Mouse (Mus musculus): ENCODE data around the gene Prss23.

DNA sequence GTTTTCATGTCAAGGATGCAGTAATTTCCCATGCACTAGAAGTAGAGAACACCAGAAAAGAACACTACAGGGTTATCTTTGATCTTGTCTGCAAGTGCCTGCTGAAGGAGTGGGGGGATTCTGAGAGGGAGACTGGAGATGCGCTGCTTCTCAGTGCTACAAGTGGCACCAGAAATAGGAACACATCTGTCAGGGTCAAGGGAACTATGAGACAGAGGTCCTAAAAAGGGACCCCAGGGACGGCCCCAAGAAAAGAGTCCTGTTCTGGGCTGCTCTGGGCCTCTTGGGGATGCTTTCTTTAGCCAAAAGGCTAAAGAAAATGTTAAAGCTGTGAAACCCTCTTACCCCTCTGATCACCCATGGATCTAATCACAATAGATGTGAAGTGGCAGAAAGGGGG, 35.2 kb upstream of the Prss23 start:
- TF ChIP-seq GABPA (IDR thresholded peaks at IDR 0.05; ENCODE audit: insufficient replicate concordance, low read depth, low read length) (no peak), CTCF (conservative IDR thresholded peaks at IDR 0.05 in 1 of 2, IDR thresholded peaks at IDR 0.05 in 1 of 2; ENCODE audit: low read depth in 2 of 2, low read length in 2 of 2) (no peak), USF2 (conservative IDR thresholded peaks at IDR 0.05; ENCODE audit: low read depth, low read length) (no peak), MAFK (IDR thresholded peaks at IDR 0.05; ENCODE audit: insufficient replicate concordance, low read length) (no peak), POLR2A (IDR thresholded peaks at IDR 0.05; ENCODE audit: low read depth, low read length) (no peak), ZKSCAN1 (IDR thresholded peaks at IDR 0.05; ENCODE audit: borderline replicate concordance, low read depth, low read length) (no peak), JUN (IDR thresholded peaks at IDR 0.05; ENCODE audit: insufficient read depth, low read depth, low read length) (no peak), EP300 (IDR thresholded peaks at IDR 0.05; ENCODE audit: low read length) (peak; percentile 62; the same call in 1 of the 2 replicates), CHD2 (IDR thresholded peaks at IDR 0.05; ENCODE audit: low read length) (no peak), RCOR1 (conservative IDR thresholded peaks at IDR 0.05; ENCODE audit: low read depth, low read length) (no peak)
